Mouse (Mus musculus) liver, embryonic 14.5 days (tissue): ENCODE measurements at regions not wholly inside any gene's neighbourhood (a gene's known extent, or its start where the extent isn't known, plus 50 kb on each side); places are given as distances from the start of the nearest gene placed in this dataset.

Experiments used
- ATAC-seq: fragments of 200-750 bp; cut with Nextera tagmentation; 2 replicates; pipeline ENCODE4 v1.8.0; 2017; ENCODE audit warnings: moderate number of reproducible peaks, mild to moderate bottlenecking, moderate library complexity; ENCODE audit not compliant: insufficient read depth
- DNase-seq, 3 experiments: peaks; one replicate each; pipeline ENCODE4 v3.0.0-alpha.2; 2012 to 2013; ENCODE audit warnings: low read depth in 3 of 3, low spot score in 3 of 3
- H3K27ac ChIP-seq: fragments of 300-500 bp; sonication (generic); 2 replicates; pipeline ENCODE4 v1.5.1; 2014; ENCODE audit warnings: moderate library complexity, mild to moderate bottlenecking, control low read depth, inconsistent platforms
- H3K27me3 ChIP-seq: fragments of 300-500 bp; sonication (generic); 2 replicates; pipeline ENCODE4 v1.6.1; 2014; ENCODE audit warnings: mild to moderate bottlenecking, low read length, moderate library complexity; ENCODE audit not compliant: control insufficient read depth, insufficient read depth
- H3K36me3 ChIP-seq: fragments of 300-500 bp; sonication (generic); replicated peaks from 2 replicates; pipeline ENCODE4 v1.6.1; 2014; ENCODE audit warnings: low read depth; ENCODE audit not compliant: control insufficient read depth, insufficient read depth
- H3K4me1 ChIP-seq, 2 experiments: fragments of 200-500 bp in 1 of 2; fragments of 300-500 bp in 1 of 2; sonication (generic) in 1 of 2; replicated peaks; 2 replicates each; pipeline ENCODE4 v1.6.1; 2012 to 2014; ENCODE audit warnings: antibody characterized with exemption in 1 of 2, inconsistent platforms in 1 of 2, low read length in 1 of 2; ENCODE audit not compliant: control insufficient read depth in 2 of 2, insufficient read depth in 2 of 2
- H3K4me2 ChIP-seq: fragments of 300-500 bp; sonication (generic); 2 replicates; pipeline ENCODE4 v1.6.1; 2014; ENCODE audit warnings: low read depth, mild to moderate bottlenecking, control low read depth, moderate library complexity
- H3K4me3 ChIP-seq, 2 experiments: fragments of 200-500 bp in 1 of 2; fragments of 300-500 bp in 1 of 2; sonication (generic) in 1 of 2; 2 replicates each; pipeline ENCODE4 v1.5.1; 2012 to 2014; ENCODE audit warnings: low read depth in 2 of 2, low read length in 2 of 2, mild to moderate bottlenecking in 2 of 2, control low read depth in 1 of 2, inconsistent platforms in 1 of 2, moderate library complexity in 1 of 2; ENCODE audit not compliant: insufficient read depth in 1 of 2
- H3K9ac ChIP-seq: fragments of 300-500 bp; sonication (generic); replicated peaks from 2 replicates; pipeline ENCODE4 v1.6.1; 2014; ENCODE audit warnings: mild to moderate bottlenecking, control low read depth, moderate library complexity
- H3K9me3 ChIP-seq: fragments of 300-500 bp; sonication (generic); 2 replicates; pipeline ENCODE4 v1.6.1; 2016; ENCODE audit warnings: low read length, mixed read lengths; ENCODE audit not compliant: control insufficient read depth
- CTCF ChIP-seq: IDR thresholded peaks from 2 replicates; pipeline ENCODE4 v1.5.1; 2016; ENCODE audit warnings: antibody characterized with exemption, low read depth, control low read depth
- EP300 ChIP-seq: IDR thresholded peaks from 2 replicates; pipeline ENCODE4 v1.6.1; 2016; ENCODE audit warnings: antibody characterized with exemption, low read depth
- WGBS: fragments of 180-500 bp; shearing (Covaris S2); extraction: QIAGEN DNeasy Blood & Tissue Kit; methylation state at CpG from one replicate; pipeline ENCODE4 v1.1.7; 2014; ENCODE audit not compliant: insufficient replicate concordance; 5-methylcytosine and 5-hydroxymethylcytosine counted together

GRCm38 (mm10) chr3:38227121-38227520, 257.5 kb downstream of the Ankrd50 start:
- WGBS: 60% methylated on average over 9 of the region's 9 CpGs
- Histone ChIP-seq H3K4me3 (no peak overlapping the region), H3K9me3 (no peaks in the 10 kb centered on the region)

GRCm38 (mm10) chr3:38226147-38226546, 258.5 kb downstream of the Ankrd50 start:
- TF ChIP-seq CTCF (no peak), EP300 (no peak)

More at GRCm38 (mm10) chr3:38227121-38227520, 257.5 kb downstream of the Ankrd50 start:
- Histone ChIP-seq H3K27ac (no peak overlapping the region), H3K9ac (no peak overlapping the region), H3K4me2 (no peak overlapping the region), H3K27me3 (no peaks in the 10 kb centered on the region), H3K36me3 (no peaks in the 10 kb centered on the region), H3K4me1 (no peaks in the 10 kb centered on the region)
- ATAC-seq: no peak
- no peak for DNase-seq
- TF ChIP-seq EP300 (no peak), CTCF (no peak)

DNA sequence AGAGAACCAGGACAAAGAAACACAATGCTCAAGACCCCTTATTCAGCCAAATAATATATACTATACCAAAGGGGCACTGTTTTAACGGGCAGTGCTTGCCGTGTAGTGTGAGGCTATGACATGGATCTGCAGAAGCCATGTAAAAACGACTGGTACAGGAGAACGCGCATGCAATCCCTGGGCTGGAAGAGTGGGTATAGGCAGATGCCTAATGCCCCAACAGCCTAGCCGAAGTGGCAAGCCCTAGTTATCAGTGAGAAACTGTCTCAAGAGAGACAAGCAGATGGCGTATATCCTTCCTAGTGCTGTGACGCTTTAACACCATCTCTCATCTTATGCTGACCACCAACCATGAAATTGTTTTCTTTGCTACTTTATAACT, 262.8 kb downstream of the Ankrd50 start:
- TF ChIP-seq EP300 (no peak), CTCF (no peak)
- no peak for DNase-seq

More at GRCm38 (mm10) chr3:38226147-38226546, 258.5 kb downstream of the Ankrd50 start:
- Histone ChIP-seq H3K4me2 (no peak overlapping the region), H3K27me3 (no peaks in the 10 kb centered on the region), H3K27ac (no peak overlapping the region), H3K4me3 (no peak overlapping the region), H3K9ac (no peak overlapping the region), H3K36me3 (no peaks in the 10 kb centered on the region), H3K4me1 (no peaks in the 10 kb centered on the region), H3K9me3 (no peaks in the 10 kb centered on the region)
- ATAC-seq: no peak
- DNase-seq: no peak
- 17% methylated on average over 2 of the region's 2 CpGs for WGBS

DNA sequence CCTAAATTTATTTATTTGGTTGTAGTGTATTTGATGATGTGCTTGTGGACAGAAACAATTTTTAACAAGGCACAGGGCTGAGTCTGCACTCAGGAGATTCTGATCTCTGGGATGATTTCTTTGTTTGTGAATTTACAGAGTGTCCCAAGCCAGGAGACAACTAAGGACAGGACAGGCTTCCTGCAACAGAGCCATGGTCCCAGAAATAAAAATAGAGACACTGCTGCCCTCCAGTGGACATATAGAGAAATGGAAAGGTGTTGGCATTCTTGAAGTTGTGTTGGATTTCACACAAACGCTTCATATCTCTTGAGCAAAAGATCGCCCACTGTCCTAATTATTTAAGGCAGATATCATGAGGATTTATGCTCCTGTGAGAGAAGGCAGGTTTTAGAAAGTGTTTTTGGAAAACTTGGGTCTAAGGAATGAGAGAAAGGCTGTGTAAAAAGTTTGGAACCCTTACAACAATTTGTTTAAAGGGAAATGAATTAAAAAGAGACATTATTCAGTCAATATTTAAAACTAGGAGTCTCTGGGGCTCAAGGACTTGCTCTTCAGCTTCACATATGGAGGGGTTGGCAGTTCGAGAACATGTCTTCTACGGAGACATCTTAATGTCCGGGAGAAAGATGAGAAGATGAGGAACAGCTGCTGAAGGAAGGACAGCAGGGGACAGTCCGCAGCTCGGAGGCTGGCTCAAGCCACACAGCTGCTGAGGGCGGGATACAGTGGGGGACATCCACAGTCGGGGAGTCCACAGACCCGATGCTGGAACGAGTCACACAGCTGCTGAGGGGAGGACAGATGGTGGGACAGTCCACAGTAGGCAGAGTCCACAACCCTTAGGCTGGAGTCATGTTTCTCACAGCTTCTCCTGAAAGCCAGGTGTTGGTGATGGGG, 263.5 kb downstream of the Ankrd50 start:
- no peak overlapping the region for H3K4me3 ChIP-seq
- no peak overlapping the region for H3K4me2 ChIP-seq
- TF ChIP-seq CTCF (peak; percentile 51; the same call in 1 of the 2 replicates), EP300 (no peak)
- DNase-seq: peak in 1 of 3 experiments; percentile 14
- H3K4me1 ChIP-seq: no peaks in the 10 kb centered on the region
- no peaks in the 10 kb centered on the region for H3K9me3 ChIP-seq
- no peaks in the 10 kb centered on the region for H3K27me3 ChIP-seq
- no peak overlapping the region for H3K9ac ChIP-seq
- no peak overlapping the region for H3K27ac ChIP-seq
- no peak for ATAC-seq
- 43% methylated on average over 11 of the region's 11 CpGs for WGBS
- no peaks in the 10 kb centered on the region for H3K36me3 ChIP-seq

More for the DNA sequence above, 262.8 kb downstream of the Ankrd50 start:
- H3K27ac ChIP-seq: no peak overlapping the region
- no peaks in the 10 kb centered on the region for H3K9me3 ChIP-seq
- H3K4me3 ChIP-seq: no peak overlapping the region
- H3K9ac ChIP-seq: no peak overlapping the region
- ATAC-seq: no peak
- no peak overlapping the region for H3K4me2 ChIP-seq
- no peaks in the 10 kb centered on the region for H3K27me3 ChIP-seq
- no peaks in the 10 kb centered on the region for H3K36me3 ChIP-seq
- WGBS: 66% methylated on average over 8 of the region's 8 CpGs
- no peaks in the 10 kb centered on the region for H3K4me1 ChIP-seq

DNA sequence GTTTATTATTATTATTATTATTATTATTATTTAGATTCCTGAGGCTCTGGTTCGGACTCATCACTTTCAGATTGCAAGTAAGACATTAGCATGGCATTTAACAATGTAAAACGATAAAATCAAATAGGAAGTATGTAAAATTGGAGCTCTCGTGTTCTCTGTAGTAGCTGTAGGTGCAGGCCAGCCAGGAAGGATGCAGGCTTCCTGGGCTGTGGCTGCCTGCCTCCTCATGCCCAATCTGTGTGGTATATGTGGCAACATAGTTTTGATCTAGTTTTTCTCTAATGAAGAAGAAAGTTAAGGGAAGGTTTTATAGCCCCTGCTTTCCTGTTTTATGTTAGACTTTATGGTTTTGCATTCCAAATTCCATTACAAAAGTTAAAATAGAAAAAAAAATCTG, 275.6 kb downstream of the Ankrd50 start:
- Histone ChIP-seq H3K36me3 (no peaks in the 10 kb centered on the region), H3K4me1 (no peaks in the 10 kb centered on the region), H3K9ac (no peak overlapping the region), H3K27me3 (no peaks in the 10 kb centered on the region), H3K9me3 (no peaks in the 10 kb centered on the region), H3K27ac (no peak overlapping the region), H3K4me3 (no peak overlapping the region), H3K4me2 (no peak overlapping the region)
- ATAC-seq: no peak
- TF ChIP-seq CTCF: no peak
- TF ChIP-seq EP300: no peak
- no peak for DNase-seq
- 51% methylated on average over 3 of the region's 3 CpGs for WGBS
